Mouse (Mus musculus) adrenal gland, adult 2 months (tissue): ENCODE data around the gene Spint4. TPM values are rescaled to one million over a fixed set of nuclear protein-coding genes. Genes with fewer than 3 reads are reported as not detected.
"Not testable (repeated sequence)": the region's sequence is repeated elsewhere in the genome, so short reads cannot be mapped to it uniquely, and the experiment has no call there.

Experiments used
- DNase-seq: peaks from one replicate; pipeline ENCODE4 v3.0.0; 2021
- long read RNA-seq: library from polyadenylated mRNA; stranded (forward); transcript quantifications from one replicate; pipeline ENCODE4 v2.0.0, GENCODE M21; 2021
- polyA plus RNA-seq: library from polyadenylated mRNA; depleted of rRNA; stranded (reverse); fragments of >200 nt; gene quantifications from 2 replicates; pipeline ENCODE4 v1.2.3, GENCODE M21; 2012; rRNA removed
- total RNA-seq, 2 experiments: library from RNA; stranded (reverse); gene quantifications; 2 replicates each; pipeline ENCODE4 v1.2.3; 2021

The Spint4 gene
- total RNA-seq (not detected), polyA plus RNA-seq (not detected in 2 replicates)
- long read RNA-seq = 0 reads

DNA sequence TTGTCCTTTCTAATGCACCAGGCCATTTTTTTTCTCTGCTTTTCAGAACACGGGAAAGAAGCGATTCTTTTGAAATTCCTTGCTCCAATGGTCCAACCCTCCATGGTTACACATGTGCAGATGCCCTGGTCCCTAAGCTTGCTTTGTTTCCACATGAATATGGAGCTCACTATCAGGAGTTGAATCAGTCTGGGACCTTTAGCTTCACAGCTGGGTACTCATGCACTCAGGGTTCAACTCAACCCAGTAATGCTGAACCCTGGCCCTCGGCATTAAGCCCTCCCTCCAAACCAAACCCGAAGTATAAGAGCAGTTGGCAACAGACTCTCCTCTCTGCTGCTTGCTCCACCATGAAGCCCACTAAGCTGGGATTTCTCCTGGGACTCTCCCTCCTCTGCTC is at the start of gene Spint4:
Spint4 (plus strand) TSS at position 301 of the 400 bp plus-strand sequence.
- no peak for DNase-seq

DNA sequence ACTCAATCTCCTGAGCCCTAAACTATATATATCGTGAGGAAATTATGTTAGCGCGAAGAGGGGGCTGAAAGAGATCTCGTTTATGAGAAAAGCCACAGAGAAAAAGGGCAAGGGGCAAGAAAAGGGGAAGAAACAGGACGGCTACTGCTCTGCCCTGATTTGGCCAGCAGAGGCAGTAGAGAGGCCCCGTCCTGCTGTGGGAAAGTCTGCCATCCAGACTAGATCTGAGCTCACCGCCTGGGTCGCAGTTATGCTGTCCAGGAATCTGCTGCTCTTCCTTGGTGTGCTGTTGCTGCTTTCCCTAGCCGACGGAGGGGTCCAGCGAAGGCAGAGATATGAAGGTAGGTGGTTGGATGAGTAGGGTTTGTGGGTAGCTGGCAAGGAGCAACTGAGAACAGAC is 42.4 kb upstream of the Spint4 start, which contains the start of gene Wfdc10:
Wfdc10 (plus strand) TSS at position 189 of the 400 bp plus-strand sequence.
- peak; percentile 38 for DNase-seq

DNA sequence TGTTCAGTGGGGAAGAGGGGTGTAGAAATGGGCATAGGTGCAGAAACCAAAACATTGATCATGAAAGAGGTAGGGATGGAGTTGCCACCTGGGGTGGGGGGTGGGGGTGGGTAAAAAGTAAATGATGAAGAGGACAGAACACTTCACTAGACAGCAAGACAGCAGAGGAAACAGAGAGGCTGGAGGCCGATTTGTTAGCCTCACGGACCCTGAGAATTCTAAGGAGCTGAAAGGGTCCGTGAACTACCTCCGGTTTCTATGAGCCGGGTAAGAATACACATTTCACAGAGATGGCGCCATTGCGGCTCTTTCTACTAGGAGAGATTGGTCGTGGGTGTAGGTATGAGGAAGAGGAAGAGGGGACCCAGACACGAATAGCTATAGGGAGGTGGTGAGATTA is 41.8 kb upstream of the Spint4 start, which contains the start of gene Wfdc9:
Wfdc9 (minus strand) TSS at position 101 of the 400 bp plus-strand sequence.
- no peak for DNase-seq

DNA sequence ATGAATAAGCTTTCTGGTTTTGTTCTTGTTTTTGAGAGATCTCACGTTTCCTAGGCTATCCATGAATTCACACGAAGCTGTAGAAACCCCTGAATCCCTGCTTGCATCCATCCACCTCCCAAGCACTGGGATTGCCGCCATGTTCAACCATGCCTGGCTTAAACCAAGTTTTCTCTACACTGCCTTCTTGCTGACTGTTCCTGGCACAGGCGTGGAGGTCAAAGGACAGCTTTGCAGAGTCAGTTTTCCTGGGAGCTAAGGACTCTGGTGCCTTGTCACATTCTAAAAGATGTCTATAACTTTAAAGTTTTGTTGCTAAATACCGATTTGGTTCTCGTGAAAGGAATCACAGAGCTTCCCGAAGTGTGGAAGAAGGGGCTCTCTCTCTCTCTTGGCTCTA is 33.5 kb upstream of the Spint4 start:
- no peak for DNase-seq

DNA sequence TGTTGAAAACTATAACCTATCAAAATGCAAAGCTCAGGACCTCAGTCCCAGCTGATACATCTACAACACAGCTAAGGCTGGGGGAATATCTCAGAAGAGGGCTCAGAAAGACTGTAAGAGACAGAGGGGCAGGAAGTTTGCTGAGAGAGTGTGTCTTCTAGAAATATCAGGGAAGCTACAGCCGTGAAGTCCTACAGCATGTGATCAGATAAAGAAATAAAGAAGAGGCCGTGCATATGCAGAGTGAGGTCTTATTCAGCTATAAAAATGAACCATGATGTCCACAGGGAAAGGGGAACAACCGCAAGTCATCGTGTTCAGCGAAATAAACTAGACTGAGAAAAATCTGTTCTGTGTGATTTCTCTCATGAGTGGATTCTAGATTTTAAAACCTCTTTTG is 28.0 kb upstream of the Spint4 start:
- DNase-seq = no peak

DNA sequence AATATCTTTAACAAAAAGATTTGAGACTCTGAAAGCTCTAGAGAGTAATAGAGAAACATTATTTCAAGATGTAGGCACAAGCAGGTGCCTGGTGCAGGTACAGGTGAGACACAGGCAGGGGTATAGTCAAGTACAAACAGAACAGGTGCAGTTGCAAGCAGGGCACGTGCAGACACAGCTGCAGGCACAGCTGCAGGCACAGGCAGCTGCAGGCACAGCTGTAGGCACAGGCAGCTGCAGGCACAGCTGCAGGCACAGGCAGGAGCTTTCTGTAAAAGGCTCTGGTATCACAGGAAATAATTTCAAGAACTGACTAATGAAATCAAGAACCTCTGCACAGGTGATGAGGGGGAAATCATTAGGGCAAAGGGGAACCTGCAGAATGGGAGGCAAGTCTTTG is 27.4 kb upstream of the Spint4 start:
- DNase-seq = no peak

DNA sequence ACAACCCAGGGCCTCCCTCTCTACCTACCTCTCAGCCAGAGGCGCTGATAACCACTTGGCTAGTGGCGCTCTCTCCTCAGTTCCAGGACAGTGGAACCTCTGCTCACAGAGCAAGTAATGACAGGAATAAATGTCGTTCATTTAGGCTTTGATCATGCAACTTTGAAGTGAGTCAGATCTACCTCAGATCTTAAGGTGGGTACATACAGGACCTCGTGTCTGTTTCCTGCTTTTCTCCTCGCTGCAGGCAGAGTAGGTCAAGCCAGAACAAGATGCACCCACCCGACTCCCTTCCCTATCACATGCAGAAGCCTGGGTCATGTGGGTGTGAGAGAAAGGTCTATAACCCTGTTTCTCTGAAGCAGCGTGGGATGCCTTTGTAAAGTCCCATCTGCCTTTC is 24.3 kb upstream of the Spint4 start, which contains the start of gene Wfdc11:
Wfdc11 (minus strand) TSS at position 101 of the 400 bp plus-strand sequence.
- DNase-seq = no peak

DNA sequence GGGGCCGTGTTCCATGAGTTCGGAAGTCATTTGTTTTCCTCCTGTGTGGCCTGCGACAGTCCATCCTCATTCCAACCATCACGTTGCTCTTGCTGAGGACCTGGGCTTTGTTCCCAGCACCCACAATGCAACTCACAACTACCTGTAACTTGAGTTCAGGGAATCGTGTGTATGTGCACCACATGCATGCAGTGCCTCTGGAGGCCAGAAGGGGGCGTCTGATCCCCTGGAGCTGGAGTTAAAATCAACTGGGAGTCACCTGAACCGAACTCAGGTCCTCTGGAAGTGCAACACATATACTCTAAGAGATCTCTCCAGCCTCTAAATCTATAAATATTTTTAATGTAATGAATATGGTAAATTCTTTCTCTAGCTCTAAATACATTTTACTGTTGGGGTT is 22.2 kb upstream of the Spint4 start:
- no peak for DNase-seq

DNA sequence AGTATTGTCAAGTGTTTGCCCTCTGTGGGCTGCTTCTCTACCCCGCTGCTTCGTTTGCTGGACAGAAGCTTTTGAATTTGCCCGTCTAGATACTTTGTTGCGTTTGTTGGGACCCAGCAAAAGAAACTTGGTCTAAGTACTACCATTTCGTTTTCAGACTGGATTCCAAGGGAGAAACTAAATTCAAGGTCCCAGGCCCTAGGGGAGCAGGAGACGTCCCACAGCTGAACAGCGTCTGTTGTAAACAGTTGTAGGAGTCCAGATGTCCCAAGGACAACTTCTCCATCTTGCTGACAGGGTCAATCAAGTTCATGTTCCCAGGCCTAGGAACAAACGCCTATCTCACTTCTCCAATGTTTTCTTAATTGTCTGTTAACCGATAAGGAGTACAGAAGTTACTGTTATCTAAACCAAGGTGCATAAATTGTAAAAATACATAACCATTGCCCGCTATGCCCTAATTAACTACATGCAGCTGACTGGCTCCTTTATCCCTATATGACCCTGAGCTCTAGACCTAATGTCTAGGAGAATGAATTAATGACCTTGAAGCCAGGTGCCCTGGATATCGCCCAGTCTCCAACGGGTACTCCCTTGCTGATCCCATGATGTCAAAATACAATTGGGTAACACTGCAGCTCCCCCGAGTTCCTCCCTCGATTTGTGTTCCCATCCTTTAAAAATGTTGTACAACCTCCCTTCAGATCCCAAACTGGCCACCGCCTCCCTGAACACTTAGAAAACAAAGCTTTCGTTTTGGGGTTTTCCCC is 21.2 kb upstream of the Spint4 start:
- no peak for DNase-seq

DNA sequence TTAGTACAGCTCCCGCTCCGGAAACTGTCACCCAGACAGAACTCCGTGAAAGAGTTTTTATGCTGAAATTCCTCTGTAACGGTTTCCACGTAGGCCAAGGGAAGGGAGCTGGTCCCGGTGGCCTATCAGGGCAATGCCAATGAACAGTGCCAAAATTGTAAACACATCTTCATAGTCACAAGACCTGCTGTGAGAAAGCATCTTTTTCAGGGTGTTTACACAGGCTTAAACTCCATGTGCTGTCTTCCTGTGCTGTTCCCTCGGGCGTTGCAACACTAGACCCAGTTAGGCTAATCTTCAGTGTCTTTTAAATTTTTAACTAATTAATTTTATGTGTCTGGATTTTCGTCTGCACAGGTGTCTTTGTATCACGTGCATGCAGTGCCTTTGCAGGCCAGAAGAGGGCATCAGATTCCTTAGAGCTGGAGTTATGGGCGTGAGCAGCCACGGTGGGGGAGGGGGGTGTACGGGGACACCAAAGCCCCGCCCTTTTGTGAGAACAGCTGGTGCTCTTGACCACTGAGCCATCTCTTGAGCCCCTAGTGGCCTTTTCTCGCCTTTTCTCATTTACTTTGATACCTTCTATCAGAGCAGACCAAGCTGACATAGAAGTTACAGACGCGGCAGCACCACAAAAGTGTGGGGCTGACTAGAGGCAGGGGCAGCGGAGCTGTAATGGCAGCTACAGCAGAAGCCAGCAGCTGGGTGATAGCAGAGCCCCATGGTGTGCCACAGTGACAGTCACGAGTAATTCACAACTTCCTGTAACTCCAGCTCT is 19.3 kb upstream of the Spint4 start:
- peak; percentile 63 for DNase-seq

DNA sequence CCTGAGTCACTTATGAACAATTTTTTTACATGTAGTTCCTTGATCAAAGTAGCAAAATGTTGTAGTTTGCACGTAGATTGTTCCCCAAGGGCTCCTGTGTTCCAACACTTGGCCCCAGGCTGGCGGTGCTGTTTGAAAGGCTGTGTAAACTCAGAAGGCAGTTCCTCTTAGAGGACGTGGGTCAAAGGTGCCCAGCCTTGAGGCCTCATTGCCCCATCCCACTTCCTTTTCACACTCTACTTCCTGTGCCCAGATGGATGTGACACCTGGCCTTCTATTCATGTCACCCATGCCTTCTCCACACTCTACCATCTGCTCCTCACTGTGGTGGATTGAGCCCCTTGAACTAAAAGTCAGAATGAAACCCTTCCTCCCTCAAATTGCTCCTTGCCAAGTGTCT is 18.4 kb upstream of the Spint4 start:
- DNase-seq = no peak

DNA sequence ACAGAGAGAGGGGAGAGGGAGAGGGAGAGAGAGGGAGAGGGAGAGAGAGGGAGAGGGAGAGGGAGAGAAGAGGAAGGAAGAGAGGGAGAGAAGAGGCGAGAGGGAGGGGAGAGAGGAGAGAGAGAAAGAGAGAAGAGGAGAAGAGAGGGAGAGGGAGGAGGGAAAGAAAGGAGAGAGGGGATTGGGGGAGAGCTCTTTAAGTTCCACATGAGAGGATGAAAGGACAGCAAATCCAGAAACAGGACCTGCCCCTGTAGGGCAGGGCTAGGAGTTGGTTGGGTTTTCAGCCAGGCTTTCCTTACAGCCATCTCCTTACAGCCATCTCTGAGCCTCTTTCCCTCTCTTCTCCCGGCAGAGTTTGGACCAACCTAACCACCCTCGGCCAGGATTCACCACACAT is 13.5 kb upstream of the Spint4 start, which contains the start of gene Wfdc13:
Wfdc13 (plus strand) TSS at position 301 of the 400 bp plus-strand sequence.
- DNase-seq = no peak

DNA sequence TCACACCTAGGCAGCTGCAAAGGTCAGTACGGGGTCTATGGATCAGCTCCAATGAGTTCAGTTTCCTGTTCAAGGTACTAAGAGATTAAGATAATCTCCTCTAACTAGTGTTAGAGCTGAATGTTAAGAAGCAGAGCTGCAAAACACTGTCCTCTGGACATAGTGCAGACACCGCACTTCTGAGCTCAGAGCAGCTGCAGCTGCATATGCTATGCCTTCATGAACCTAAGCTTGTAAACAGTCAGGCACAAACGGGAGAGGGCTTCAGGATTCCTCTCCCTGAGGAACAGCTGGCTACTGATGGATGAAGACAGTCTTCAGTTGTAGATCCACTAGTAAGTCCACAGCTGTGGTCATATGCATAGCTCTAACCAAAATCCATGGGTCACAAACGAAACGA is 2.7 kb downstream of the Spint4 start:
- no peak for DNase-seq

DNA sequence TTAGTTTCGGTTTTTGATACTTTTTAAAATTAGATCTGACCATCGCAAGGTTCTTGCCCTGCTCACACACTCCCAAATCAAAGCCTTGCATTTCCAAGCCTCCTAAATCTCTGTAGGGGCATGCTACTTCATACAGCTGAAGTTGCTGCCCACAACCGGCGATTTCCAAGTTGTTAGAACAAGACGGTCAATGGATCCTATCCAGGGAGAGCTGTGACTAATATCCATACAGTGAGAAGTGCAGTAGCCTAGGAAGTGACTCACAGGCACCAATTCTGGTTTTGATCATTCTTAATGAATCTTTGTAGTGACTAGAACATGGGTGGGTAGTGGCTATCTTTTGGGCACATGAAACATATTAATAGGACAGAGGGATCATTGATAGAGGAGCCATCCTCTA is 3.5 kb downstream of the Spint4 start:
- DNase-seq = no peak

DNA sequence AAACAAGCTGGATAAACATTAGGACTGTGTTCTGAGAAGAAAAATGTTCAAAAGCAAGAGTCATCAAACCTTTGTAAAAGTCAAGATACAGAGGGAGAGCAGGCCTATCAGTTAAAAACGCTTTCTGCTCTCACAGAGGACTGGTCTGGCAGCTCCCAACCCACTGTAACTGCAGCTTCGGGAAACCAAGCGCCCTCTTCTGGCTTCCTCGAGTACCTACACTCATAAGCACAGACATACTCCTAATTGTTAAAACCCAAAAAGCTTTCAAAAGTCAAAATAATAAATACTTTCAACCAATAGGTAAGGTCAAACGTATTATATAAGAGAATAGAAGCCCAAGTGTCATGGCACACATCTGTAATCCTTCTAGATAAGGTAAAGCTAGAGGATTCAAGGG is 5.9 kb downstream of the Spint4 start:
- no peak for DNase-seq

DNA sequence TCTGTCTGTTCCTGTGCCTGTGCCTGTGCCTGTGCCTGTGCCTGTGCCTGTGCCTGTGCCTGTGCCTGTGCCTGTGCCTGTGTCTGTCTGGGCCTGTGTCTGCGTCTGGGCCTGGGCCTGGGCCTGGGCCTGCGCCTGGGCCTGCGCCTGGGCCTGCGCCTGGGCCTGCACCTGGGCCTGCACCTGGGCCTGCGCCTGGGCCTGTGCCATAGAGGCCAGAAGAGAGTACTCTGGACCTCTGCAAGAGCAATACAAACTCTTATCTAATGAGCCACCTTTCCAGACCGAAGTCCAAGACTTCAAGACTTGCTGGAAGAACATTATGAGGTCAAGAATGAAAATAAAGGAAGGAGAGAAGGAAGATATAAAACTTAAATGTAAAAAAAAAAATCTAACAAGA is 7.0 kb downstream of the Spint4 start:
- DNase-seq = no peak

DNA sequence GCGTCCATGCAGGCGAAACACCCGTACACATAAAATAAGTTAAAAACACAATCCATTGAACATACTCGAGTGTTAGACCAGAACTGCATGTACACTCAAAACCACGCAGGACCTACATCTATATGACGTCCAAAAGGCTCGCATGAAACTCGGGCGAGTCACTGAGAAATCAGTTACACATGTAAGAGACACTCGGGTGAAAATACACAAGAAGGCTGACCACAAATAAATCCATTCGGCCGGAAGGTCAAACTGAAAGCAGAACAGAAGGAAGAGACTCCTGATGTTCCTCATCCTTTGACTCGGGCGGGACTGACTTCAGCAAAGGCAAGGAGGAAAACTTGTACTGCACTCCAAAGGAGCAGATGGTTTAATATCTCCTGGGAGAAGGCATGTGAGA is 7.7 kb downstream of the Spint4 start:
- no peak for DNase-seq

DNA sequence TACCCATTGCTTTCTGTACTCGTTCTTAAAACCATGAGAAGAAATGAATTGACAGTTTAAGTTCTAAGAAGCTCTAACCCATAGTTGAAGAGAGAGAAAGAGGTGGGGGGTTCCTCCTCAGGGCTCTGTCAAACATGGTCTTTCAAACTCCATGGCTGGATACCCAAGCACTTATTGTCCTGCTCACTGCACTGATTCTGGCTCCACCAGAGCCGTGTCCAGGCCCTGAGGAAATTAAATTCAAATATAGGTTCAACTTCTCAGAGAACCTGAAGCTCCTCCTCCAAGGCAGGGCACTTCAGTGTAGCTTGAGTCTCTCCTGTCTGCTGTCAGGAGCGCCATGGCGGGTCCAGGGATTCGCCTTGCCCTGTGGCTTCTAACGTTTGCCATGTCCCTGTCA is 16.7 kb downstream of the Spint4 start, which contains the start of gene Spint5:
Spint5 (plus strand) TSS at position 301 of the 400 bp plus-strand sequence.
- no peak for DNase-seq

DNA sequence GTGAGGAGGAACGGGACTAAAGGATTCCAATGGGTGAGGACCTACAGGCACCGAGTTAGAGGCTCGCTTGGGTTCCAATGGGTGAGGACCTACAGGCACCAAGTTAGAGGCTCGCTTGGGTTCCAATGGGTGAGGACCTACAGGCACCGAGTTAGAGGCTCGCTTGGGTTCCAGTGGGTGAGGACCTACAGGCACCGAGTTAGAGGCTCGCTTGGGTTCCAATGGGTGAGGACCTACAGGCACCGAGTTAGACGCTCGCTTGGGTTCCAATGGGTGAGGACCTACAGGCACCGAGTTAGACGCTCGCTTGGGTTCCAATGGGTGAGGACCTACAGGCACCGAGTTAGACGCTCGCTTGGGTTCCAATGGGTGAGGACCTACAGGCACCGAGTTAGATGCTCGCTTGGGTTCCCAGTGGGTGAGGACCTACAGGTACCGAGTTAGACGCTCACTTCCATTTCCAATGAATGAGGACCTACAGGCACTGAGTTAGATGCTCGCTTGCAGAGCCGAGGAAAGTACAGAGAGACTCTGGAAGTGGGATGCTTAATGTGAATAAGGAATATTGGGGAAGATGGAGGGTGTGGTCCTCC is 18.0 kb downstream of the Spint4 start:
- DNase-seq = not testable (repeated sequence)

DNA sequence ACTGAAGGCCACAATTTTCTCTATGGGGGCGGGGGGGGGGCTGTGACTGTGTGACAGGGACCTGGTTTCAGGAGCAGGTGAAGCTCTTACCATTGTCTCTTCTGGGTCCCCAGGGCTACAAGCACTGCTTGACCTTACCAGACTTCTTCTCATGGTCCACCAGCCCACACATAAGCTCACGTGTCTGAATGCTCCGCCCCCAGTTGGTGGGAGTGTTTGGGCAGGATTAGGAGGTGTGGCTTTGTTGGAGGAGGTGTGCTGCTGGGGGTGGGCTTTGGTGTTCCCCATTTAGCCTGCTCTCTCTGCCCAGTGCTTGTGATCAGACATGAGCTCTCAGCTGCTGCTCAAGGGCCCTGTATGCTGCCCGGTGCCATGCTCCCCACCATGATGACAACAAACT is 25.0 kb downstream of the Spint4 start:
- DNase-seq = no peak

DNA sequence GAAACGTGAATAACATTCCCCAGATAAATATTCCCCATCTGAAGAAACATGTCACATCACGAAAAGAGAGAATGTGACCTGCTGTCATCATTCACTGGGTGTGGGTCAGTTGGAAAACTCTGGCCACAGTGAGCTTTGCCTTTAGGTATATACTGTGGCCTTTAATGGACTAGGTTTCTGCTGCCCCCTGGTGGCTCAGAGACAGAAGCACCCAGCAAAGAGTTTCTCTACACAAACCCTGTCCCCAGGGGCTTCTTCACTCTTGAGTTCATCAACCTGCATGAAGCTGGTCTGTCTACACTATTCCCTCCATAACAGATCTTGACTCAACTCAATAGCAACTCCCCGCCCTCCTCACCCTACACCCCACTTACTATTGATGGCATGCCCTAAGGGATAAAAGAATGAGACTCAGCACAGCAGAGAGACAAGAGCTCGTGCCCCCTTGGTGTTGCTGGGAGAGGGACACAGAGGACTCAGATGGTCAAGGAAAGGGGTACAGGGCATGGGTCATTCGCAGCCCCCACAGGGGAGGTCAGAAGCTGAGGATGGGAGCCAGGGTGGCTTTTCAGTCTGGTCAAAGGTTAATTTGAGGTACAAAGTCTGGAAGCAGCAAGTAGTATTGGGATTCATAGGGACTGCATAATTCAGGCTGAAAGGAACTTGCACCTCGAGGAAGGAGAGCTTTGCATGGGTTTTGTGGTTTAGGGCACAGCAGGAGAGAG is 27.8 kb downstream of the Spint4 start:
- DNase-seq = peak; percentile 62

DNA sequence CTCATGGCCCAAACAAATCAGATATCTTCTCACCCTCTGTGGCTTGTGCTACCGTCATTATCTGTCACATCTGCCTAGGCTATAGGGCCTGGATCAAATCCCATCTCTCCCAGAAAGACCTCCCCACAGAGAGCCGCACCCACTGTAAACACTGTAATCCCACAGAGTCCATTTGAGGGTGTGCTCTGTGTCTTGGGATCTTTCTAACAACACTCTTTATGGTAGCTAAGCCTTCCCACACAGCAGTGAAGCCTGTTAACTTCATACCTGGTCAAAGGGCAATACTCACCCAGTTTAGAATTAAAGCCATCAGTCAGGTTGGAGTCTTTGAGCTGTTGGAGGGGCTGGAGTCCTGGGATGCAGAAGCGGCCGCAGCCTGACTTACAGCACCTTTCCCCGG is 33.4 kb downstream of the Spint4 start:
- DNase-seq = no peak
